Mouse (Mus musculus) adrenal gland, postnatal 36 days (tissue): ENCODE measurements around the gene Arhgef17. TPM values are rescaled to one million over a fixed set of nuclear protein-coding genes. Genes with fewer than 3 reads are reported as not detected.

Experiments
- DNase-seq, 2 experiments: peaks; one replicate each; pipeline ENCODE4 v3.0.0; 2021; ENCODE audit warnings: mixed read lengths in 1 of 2
- total RNA-seq, 2 experiments: library from RNA; stranded (reverse); gene quantifications; 2 replicates each; pipeline ENCODE4 v1.2.3; 2021

The Arhgef17 gene
- total RNA-seq, 2 experiments from 2014 or later = 63.3 to 69.0 TPM

DNA sequence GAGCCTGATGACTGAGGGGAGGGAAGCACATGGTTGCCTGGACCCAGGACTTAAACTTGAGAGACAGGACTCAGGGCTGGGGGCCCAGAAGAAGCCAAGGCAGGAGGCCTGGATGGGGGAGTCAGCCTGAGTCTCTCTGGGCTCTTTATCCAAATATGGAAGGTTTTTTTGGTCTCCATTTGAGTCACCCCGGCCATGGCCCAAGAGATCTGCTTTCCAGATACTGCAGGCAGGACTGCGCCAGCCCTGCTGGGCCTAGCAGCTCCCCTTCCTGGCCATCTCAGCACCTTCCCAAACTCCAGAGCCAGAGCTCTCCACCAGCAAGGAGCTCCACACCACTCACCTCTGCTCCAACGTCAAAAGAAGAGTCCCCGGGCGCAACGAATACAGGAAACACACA lies 15.4 kb downstream of the Arhgef17 start:
- DNase-seq = no peak

DNA sequence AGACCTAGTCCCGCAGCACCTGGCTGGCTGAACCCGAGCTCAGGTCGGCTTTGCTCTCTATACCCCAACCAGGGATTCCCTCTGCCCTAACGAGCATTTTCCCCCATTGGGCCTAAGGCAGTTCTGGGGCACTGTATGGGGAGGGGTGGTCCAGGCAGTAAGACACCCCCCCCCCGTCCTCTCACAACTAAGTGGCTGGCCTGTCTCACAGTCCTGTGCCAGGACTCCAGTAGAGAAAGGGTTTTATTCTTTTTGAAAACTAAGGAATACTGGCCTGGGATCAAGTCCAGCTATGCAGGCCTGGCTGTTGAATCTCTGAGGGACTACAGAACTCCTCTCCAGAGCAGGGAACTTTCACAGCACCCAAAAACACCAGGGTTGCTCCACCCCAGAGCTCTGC lies 16.7 kb downstream of the Arhgef17 start:
- no peak for DNase-seq

DNA sequence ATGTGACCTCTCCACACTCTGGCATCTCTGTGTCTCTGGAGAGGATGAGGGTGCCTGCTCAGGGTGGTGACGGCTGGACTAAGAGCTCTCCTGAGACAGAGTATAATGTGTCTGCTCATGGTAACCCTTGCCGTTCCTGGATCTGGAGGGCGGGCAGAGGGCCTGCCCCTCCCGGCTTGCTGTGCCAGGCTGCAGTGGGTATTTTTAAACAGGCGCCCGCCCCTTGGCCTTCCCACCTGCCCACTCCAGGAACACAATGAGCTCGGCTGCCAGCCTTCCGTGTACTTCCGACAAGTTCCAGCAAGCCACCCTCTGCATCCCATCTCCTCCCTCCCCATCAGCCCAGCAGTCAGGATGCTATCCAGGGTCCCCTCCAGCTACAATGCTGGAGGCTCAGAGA lies 20.1 kb downstream of the Arhgef17 start:
- DNase-seq = peak; percentile 62 to 72

- peak; percentile 76 to 78 for DNase-seq
Observed at GRCm38 (mm10) chr7:100911246-100911770, 20.6 kb downstream of the Arhgef17 start.

GRCm38 (mm10) chr7:100908567-100908966 lies 23.3 kb downstream of the Arhgef17 start:
- peak; percentile 70 to 81 for DNase-seq

DNA sequence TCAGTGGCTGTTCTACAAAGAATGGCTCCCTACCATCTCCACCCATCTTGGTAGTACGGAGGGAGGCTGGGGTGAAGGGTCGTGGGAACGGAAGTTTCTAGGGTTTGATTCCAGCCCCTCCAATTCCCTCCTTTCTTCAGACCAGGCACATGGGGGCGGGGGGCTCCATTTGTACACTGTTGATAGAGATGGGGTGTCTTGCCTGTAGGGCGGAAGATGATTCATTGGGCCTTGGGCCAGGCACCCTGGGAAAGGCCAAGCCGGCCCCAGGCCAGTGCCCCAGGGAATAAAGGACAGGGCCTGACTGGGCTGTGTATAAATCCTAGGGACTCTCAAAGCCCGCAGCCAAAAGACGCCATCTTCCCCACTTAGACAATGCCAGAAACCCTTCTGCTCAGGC lies 23.8 kb downstream of the Arhgef17 start:
- peak; percentile 80 to 83 for DNase-seq

DNA sequence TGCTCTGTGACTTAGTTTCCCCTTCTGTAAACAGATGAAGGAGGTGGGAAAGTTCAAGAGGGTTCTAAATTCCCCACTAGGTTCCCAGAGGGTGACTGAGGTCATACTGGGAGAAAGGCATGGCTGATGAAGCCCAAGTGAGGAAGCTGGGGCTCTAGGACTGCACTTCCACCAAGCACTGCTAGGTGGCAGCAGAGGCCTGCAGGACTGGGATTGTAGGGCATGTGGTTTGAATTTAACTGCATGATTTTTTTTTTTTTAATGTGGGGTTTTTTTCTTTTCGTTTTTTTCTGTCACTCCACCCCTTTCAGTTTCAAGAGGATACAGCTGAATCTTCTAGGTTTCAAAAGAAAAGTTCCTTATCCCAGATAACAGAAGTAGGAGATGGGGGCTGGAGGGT lies 24.7 kb downstream of the Arhgef17 start:
- peak; percentile 82 to 84 for DNase-seq

GRCm38 (mm10) chr7:100906029-100906789 lies 25.7 kb downstream of the Arhgef17 start:
- peak in 1 of 2 experiments; percentile 3 for DNase-seq

- DNase-seq = peak in 1 of 2 experiments; percentile 0
Observed at GRCm38 (mm10) chr7:100905037-100905436, 26.9 kb downstream of the Arhgef17 start.

- DNase-seq = peak in 1 of 2 experiments; percentile 1
Observed at GRCm38 (mm10) chr7:100904612-100905011, 27.3 kb downstream of the Arhgef17 start.

GRCm38 (mm10) chr7:100902451-100903137 lies 29.3 kb downstream of the Arhgef17 start:
- peak in 1 of 2 experiments; percentile 44 for DNase-seq

DNA sequence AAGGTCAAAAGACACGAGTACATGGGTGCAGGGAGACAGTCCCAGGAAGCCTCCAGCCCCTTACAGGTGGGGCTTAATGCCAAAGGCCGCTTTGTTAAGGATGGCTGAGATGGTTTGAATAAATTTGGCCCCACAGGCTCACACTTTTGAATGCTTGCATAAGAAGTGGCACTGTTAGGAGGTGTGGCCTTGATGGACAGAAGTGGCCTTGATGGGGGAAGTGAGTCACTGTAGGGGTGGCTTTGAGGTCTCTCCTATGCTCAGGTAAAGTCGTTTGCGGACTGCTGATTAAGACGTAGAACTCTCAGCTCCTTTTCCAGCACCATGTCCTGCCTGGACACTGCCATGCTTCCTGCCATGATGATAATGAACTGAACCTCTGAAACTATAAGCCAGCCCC lies 34.1 kb downstream of the Arhgef17 start:
- DNase-seq = peak in 1 of 2 experiments; percentile 57

GRCm38 (mm10) chr7:100894833-100895226 lies 37.1 kb downstream of the Arhgef17 start:
- no peak for DNase-seq

GRCm38 (mm10) chr7:100894057-100894832 lies 37.7 kb downstream of the Arhgef17 start:
- peak; percentile 75 to 81 for DNase-seq

GRCm38 (mm10) chr7:100893249-100894056 lies 38.5 kb downstream of the Arhgef17 start:
- peak; percentile 88 to 90 for DNase-seq

- DNase-seq = peak; percentile 57
Observed at GRCm38 (mm10) chr7:100886535-100886934, 45.4 kb downstream of the Arhgef17 start.

DNA sequence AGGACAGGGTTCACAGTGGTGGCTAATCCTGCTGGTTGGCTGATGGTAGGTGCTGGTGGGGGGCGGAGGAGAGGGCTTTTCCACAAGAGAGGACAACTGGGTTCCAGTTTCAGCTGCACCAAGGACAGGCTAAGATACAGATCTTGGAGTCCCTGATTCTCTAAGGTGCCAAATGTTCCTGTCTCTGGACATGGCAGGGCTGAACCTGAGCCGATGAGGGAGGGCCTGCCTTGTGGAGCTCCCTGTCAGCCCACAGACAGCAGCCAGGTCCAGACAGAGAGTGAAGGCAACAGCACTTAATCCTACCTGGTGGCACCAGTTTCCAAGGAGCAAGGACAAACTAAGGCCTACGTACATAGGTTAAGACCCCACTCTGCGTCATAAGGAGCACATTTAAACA lies 47.4 kb downstream of the Arhgef17 start:
- no peak for DNase-seq

DNA sequence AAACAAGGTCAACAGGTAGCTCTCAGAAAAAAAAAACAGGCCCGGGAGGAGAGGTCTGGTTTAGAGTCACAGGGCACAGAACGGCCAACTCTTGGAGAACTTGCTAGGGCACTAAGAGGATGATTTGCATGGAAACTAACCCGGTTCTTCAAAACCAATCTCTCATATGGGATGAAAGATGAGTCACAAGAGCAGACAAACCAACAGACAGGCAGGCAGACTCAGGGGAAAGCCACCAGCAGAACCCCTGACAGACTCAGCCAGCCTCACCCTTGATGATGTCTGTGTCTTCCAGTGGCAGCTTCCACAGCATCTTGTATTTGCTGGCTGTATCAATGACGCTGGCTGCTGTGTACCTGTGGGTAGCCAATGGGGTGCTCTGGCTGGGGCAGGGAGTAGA lies 50.0 kb downstream of the Arhgef17 start:
- no peak for DNase-seq

- DNase-seq = peak in 1 of 2 experiments; percentile 47
Observed at GRCm38 (mm10) chr7:100881531-100881930, 50.4 kb downstream of the Arhgef17 start.

DNA sequence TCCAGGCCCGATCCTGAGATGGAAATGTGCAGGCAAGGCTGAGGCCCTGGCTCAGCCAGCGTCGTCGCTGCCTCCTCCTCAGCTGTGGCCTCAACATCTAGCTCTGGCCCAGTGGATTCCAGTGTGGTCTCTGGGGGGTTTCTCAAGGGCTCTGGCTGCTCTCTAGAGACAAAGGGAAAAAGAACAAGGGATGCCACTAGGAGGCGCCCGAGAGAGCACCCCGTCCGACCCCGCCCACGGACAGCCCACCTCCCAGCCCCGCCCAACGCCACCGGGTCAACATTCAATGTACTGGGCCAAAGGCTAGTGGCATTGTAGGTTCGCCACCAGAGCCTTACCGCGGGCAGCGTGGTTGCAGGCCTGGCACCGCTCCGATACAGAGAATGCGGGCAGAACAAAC lies 52.3 kb downstream of the Arhgef17 start:
- peak; percentile 69 to 82 for DNase-seq

- DNase-seq = no peak
Observed at GRCm38 (mm10) chr7:100876771-100877170, 55.1 kb downstream of the Arhgef17 start.
